Mouse (Mus musculus) c-Kit-positive CD71-negative TER-119-negative erythroid progenitor cells, embryonic 14.5 days (primary cell): ENCODE measurements around the gene Rps19bp1.

Source experiments
- DNase-seq: peaks from one replicate; pipeline ENCODE4 v3.0.0-alpha.2; 2013; ENCODE audit warnings: low read depth

The Rps19bp1 gene

GRCm38 (mm10) chr15:80219211-80219610 lies 44.9 kb downstream of the Rps19bp1 start:
- DNase-seq = peak; percentile 53

- no peak for DNase-seq
These were observed 46.6 kb downstream of the Rps19bp1 start for GRCm38 (mm10) chr15:80217476-80217875.

GRCm38 (mm10) chr15:80216480-80216820 lies 47.7 kb downstream of the Rps19bp1 start:
- no peak for DNase-seq

- DNase-seq = no peak
These were observed 48.2 kb downstream of the Rps19bp1 start for GRCm38 (mm10) chr15:80215716-80216479.

- DNase-seq = no peak
These were observed 50.4 kb downstream of the Rps19bp1 start for GRCm38 (mm10) chr15:80213688-80214087.
